Mouse (Mus musculus) heart, adult 9 months (tissue): ENCODE data around the gene Akirin2.
"Not testable (repeated sequence)": the region's sequence is repeated elsewhere in the genome, so short reads cannot be mapped to it uniquely, and the experiment has no call there.

ENCODE experiments used
- DNase-seq, 2 experiments: peaks; one replicate each; pipeline ENCODE4 v3.0.0; 2022; ENCODE audit warnings: low spot score in 2 of 2

The Akirin2 gene

DNA sequence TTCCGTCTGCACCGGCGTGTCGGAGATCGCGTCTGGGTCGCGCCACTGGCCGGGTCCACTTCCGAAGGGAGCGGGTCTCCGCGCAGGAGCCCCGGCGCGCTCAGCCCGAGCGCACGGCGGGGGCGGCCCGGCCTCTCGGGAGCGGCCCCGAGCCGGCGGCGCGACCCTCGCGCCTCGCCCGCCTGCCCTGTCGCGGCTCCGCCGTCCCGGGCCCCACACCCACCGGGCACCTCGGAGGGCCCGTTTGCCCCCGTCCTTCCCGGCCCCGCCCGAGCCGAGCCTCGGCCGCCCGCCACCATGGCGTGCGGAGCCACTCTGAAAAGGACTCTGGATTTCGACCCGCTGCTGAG, at the start of gene Akirin2:
Akirin2 (plus strand) TSS at position 190 of the 350 bp plus-strand sequence.
- no peak for DNase-seq

DNA sequence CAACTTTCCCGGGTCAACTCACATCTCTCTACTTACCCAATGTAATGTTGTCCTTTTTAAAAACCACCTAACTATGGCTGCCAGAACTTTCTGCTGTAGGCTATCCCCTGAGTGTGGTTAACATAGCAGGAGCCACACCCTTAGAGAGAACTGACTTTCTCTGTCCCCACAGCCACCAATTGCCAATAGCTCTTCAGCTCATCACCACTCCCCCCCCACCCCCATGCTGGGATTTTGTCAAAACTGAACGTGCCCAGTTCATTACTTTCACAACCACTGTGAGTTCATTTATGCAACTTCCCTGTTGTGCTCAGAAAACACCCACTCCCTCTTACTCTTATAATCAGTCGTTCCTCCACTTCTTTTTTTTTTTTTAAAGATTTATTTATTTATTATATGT, 40.4 kb upstream of the Akirin2 start:
- DNase-seq, result no peak

DNA sequence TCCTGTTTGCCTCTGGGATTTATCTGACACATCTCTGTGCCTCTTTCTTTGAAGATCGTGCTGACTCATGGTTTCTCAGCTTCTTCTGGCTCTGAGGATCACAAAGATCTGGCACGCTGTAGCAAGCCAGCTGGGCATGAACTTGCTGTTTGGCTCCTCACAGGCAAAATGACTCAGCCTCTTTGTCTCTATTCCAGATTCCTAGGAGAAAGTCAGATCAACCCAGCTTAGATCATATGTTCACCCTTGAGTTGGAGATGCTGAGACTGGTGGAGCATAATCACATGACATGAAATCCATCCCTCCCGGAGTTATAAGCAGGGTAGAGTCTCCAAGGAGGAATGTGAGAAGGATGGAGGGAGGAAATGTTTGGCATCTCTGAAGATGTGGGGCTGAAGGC, 27.9 kb upstream of the Akirin2 start:
- peak; percentile 38 to 50 for DNase-seq

DNA sequence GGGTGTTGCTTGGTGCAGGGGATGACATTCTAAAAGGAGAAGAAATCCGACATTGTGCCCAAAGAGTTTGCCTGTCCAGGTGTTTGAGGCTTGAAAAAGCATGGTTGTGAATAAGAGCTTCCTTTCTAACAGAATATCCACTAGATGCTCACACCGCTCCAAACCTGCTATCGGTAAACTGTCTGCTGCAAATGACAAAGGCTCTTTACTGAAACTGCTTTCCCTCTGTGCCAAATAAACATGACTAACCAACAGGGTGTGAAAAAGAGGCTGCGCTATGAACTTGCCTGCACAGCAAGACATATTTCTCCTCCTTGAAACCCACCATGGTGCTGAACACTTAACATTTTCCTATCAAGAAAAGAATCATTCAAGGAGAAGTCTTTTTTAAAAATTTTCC, 27.2 kb upstream of the Akirin2 start:
- DNase-seq, result no peak

DNA sequence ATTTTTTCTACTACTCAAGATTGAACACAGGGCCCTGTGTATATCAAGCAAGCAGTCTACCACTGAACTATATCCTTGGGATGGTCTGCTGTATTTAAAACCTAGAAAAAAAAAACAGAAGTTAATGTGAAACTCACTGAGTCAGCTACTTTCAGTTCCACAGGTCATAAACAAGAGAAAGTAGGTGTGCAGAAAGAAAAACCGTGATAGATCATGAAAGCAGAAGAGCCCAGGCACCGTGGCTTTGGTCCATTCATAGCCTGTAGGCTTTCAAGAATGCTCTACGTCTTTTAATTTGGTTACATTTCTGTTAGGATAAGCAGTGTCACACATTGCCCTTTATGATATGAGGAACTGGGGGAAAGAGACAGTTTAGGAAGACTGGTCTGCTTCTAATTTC, 24.0 kb upstream of the Akirin2 start:
- DNase-seq, result peak in 1 of 2 experiments; percentile 7

DNA sequence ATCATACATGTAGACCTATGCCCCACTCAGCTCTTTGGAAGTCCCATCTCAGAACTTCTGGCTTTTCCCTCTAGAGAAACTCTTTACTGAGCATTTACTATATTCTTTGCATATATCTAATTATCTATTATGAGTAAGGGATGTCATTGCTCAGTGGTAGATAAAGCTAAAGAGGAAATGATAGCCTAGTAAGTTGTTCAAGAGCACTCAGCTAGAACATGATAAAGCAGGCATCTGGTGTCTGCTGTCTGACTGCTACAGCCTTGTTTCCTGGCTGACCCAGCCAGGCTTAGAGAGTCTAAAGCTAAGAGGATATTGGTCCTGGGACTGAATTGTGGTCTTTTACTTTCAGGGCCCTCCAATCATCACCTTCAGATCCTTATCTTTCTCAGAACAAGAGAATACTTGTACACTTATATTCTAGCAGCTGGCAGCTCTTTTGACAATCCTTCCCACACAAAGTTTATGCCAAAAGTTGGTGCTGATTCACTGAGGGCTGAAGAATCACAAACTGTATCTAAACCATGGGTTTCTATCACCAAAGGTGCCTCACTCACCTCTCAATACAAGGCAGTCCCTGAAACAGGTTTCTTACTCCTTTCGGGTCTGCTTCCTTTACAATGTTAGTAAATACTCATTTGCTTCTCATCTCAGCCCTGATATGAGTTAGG, 22.2 kb upstream of the Akirin2 start:
- no peak for DNase-seq

DNA sequence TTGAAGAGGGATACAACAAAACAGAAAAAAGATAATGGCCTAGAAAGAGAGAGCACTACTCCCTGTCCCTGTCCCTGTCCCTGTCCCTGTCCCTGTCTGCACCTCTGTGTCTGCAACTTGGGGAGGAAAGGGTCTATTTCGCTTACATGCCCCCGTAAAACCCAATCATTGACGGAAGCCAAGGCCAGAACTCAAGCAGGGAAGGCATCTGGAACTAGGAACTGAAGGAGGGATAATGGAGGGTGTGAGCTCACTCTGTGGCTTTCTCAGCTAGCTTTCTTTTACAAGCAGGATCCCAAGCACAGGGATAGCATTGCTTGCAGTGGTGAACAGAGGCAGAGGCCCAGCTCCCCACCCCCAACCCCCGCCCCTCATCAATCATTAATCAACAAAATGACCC, 21.4 kb upstream of the Akirin2 start:
- no peak for DNase-seq

DNA sequence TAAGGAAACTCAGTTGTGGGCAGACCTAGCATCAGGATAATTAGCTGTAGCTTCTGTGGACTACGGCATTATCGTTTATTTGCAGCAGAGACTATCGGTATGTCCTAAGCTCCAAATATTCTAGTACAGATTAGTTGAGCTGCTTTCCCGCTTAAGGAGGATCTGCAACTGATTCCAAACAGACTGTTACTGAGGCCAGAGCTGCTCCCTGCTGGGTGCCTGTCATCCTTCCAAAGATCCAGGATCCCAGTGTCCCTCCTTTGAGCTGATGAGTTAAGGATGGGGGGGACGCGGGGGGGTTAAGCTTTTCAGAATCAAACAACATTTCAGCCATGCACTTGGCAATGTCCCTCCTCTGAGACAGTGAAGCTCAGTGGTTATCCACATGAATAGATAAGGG, 20.8 kb upstream of the Akirin2 start:
- DNase-seq, result no peak

DNA sequence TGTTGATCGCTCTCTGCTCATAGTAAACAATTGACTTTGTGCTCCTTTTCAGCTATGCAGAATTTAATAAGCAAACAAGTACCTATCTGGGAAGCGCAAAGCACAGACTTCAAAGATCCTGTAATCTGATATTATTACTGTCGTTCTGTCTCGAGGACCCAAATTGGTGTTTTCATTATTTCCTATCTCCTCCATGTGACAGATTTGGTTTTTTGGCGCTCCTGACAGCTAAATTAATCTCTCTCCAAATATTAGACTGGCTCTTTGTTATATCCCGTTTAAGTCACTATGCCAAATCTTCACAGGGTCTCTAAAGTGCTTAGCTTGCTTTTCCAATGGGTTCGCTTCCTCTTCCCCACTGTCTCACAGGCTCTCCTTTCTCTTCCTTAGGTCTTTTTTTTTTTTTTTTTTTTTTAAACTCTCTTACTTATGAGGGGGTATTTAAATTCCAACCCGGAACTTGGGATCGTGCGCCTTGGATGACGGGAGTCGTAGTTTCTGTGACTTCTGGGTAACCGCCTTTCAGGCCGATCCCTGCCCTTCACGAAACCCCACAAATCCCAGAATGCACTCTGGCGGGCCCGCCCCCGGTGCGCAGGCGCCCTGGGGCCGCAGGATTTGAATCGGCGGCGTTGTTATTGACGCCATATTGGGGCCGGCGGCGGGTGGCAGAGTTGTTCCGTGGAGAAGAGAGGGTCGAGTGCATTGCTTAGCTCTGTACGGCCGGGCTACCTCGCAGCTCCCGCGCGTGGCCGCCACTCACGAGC, 573 bp upstream of the Akirin2 start:
- peak; percentile 97 to 98 for DNase-seq

DNA sequence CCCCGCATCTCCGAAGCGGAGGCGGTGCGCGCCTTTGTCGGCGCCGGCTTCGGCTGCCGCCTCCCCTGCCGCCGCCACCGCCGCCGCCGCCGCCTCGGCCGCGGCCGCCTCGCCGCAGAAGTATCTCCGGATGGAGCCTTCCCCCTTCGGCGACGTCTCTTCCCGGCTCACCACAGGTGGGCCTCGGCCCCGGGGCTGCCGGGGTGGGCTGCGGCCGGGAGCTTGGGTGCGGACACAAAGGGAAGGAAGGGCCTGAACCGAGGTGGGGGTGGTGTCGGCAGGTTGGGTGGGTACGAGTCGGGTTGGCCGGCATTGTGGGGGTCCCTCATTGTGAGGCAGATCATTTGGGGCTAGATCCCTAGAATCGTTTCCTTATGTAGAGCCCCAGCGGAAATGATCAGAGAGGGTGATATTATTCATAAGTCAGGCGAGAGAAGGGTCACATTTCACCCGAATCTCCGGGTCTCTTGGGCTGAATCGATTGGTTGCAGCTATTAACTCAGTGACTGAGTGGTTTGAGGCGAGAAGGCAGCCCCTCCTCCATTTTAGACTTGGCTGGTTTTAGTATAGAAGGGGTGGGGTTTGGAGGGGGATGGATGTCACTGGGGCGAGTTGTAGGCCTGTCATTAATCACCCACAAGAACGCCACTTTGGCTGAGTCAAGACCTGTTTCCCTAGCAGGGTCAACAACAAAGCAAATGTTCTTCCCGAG, 517 bp downstream of the Akirin2 start:
- DNase-seq, result peak; percentile 54

DNA sequence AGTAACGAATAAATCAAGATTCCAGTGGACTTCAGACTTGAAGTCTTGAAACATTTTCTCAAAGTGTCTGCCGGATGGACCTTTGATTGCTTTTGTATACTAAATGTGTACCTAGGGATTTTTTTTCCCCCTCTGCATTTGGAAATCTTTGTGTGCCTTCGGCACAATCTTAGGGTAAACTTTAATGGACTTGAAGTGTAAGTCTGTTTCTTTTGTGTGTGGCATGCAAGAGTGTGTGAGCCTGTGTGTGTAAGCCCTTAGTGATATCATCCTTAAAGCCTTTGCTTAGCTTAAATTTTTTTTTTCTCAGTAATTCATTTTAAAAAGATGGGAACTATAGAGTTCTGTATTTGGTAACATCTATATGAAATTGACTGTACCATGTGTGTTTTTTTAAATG, 1.2 kb downstream of the Akirin2 start:
- DNase-seq, result no peak

DNA sequence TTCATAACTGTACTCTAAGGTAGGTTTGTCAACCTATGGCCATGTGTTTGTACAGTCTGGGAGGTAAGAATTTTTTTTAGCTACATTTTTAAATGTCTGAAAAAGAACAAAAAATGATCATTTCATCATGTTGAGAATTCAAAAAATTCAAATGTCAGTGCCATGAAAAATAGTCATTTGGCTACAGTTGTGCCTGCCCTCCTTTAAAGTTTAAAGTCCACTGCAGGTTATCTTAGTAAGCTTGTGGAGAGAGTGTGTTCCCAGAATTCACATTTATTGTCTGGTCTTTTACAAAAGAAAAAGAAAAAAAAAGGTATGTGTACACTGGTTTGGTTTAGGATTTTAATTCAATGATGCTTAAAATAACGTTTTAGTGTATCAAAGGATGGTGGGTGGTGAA, 3.9 kb downstream of the Akirin2 start:
- no peak for DNase-seq

DNA sequence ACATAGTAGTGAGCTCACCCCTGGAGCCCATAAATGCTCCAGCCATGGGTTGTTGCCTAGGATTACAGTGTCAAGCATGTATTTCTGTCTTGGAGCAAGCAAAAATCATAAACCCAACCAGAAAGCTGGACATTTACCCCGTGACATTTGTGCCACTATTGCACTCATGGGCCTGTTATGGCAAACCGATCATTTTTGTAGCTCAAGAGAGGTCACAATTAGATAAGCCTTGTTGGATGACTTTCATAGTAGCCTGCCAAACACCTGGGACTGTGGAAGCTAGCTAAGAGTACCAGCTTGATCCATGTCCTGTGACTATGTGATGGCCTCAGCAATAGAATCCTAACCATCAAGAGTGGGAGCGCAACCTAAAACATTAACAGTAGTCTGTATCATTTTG, 4.9 kb downstream of the Akirin2 start:
- DNase-seq, result peak; percentile 26 to 29

DNA sequence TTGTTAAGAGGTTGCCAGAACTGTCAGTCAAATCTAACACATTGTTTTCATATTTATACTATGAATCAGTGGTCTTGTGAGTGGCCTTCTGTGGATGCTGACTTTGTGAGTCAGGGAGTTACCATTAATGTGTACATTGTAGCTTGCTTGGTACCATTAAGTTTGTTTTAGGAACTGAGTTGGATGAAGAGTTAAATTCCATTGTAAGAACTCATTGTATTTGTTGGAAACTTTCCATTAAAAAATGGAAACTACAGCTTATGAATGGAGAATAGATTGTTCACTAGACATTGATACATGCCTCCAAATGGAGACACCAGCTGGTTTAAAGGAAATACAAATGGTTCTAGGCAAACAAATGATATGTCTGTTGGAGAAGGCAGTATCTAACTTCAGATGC, 5.4 kb downstream of the Akirin2 start:
- no peak for DNase-seq

DNA sequence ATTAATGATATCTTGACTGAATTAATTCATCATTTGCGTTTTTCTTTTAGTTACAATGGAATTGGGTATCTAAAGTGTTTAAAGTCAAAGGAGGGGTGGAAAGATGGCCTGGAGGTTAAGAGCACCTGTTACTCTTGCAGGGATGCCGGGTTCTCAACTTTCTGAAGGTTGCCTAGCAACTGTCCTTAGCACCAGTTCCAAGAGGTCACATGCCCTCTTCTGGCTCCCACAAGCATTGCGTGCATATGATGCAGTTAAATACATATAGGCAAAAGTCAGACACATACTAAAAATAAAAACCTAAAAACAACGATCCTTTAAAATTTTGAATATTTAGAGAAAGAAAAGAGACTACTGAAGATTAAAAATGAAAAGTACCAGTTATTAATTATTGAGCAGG, 10.2 kb downstream of the Akirin2 start:
- no peak for DNase-seq

DNA sequence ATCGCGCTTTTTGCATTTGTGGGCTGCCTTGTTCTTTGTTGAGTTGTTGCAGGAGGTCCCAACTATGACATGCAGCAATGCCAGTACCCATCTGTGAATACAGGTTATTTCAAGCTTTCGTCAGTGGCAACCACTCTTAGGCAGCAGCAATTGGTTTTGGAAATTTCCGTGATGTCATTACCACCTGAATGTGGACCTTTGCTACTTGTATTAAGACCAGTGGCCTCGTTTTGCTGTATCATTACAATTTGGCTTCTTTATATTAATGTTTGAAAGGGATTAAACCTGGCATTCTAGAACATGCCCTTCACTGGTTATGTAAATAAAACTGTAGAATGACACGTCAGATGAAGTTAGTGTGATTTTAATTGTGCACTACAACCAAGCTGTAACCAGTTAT, 15.5 kb downstream of the Akirin2 start:
- DNase-seq, result no peak

DNA sequence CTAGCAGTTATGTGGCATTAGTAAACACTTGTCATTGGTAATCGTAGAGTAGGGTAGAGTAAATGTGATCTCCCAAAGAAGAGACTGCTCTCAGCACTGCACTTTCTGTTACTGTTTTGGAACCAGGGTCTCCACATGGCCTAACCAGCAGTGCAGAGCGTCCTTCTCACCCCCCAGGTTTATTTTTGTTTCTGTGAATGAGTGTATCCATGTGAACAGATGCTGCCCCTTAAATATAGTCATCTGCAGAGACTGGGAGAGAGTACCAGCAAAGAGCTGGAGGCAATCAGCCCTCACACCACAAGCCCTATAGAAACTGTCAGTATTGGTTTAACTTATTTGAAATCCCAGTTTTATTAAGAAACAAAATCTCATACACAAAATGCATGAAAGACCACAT, 22.1 kb downstream of the Akirin2 start:
- DNase-seq, result no peak

DNA sequence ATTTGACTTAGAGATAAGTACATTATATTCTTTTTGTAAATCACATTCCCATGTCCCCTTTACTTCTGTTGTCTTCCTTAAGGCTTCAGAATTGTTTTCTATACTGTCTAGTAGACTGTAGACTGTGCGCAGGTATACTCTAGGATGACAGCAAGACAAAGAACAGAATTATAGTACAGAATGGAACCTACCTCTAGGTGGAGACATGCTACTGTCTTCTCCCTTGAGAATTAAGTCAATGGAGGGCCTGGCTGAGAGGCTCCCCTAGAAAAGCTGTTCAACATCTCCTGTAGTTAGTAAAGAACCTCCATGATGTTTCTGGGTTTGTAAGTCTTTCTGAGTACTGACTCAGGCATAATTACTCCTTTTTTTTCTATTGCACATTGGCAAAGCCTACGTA, 26.3 kb downstream of the Akirin2 start:
- no peak for DNase-seq

DNA sequence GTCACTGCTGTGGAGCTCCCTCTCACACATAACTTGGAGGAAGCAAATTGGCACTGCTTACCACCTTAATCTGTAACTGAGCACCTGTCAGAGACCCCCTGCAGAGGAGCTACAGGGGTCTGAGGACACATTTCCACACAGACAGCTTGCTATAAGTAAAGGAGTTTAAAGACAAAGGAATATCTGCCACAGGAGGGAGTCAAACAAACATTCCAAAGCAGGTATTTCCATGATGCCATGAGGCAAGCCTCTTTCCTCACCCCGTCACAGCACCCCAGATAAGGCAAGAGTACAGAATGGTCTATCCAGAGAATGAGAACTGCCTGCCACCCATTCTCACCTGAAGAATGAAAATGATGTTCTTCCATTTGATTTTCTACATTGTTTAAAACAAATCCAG, 28.5 kb downstream of the Akirin2 start:
- DNase-seq, result no peak

DNA sequence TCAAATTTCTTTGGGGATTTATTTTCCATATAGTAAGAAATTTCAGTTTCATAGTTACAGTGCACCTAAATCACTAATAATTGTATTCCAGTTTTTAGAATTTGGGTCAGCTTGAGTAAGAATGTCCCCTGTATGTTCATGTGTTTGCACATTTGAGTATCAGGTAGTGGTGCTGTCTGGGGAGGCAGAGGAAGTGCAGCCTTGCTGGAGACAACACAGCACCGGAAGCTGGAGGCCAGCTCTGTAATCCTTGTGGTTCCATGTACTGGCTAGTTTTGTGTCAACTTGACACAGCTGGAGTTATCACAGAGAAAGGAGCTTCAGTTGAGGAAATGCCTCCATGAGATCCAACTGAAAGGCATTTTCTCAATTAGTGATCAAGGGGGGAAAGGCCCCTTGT, 30.8 kb downstream of the Akirin2 start:
- DNase-seq, result not testable (repeated sequence)

DNA sequence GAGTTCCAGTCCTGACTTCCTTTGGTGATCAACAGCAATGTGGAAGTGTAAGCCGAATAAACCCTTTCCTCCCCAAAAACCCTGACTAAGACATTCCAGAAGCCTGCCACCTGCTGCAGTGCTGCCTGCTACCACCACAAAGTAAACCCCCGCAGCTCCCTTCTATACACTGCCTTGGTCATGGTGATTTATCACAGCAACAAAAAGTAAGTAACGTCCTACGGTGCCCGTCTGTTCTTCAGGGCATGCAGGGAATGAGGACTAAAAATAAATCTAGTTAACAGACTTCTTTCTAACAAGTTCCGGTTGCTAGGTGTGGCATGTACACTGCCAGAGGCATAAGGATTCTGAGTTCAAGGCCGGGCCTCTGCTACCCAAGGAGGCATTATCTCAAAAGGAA, 31.3 kb downstream of the Akirin2 start:
- DNase-seq, result no peak

DNA sequence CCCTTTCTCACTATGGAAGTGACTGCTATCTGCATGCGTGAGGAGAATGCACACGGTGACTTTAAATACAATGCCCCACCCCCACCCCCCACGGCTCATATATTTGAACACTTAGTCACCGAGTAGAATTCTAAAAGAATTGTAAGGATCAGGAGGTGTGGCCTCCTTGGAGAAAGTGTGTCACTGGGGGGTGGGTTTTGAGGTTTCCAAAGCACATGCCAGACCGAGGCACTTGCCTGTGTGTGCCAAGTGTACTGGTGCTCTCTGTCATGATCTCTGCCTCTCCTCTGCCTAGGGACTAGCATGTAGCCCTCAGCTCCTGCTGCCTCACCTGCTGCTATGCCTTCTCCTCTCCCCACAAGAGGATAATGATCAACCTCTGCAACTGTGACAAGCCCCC, 31.7 kb downstream of the Akirin2 start:
- DNase-seq, result no peak

DNA sequence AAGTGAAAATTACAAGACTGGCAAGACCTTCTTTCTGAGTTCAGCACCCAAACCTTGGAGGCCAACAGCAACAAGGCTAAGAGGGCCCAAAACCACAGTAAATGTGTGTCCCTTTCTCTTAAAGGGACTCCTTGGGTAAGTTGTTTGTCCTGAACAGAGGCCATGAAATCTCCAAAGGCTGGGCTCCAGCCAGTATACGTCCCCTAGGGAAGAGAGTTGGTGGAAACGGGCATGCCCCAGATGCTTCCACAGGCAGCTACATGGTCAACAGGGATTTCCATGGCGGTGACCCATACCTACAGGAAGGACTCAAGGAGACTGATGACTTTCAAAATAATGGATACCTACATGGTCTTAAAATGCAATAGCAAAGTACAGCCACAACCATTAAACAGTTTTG, 32.7 kb downstream of the Akirin2 start:
- DNase-seq, result no peak
